Mouse (Mus musculus) layer of hippocampus, postnatal 14 days (tissue): ENCODE data around the gene Ccdc102a. TPM values are rescaled to one million over a fixed set of nuclear protein-coding genes. Genes with fewer than 3 reads are reported as not detected.
A peak's percentile ranks its signal among the peaks of the same experiment; 100 is the strongest.
"Not testable (repeated sequence)": the region's sequence is repeated elsewhere in the genome, so short reads cannot be mapped to it uniquely, and the experiment has no call there.

Source experiments
- DNase-seq, 2 experiments: peaks; one replicate each; pipeline ENCODE4 v3.0.0; 2021 to 2022; ENCODE audit warnings: low spot score in 2 of 2, mixed read lengths in 1 of 2
- total RNA-seq, 2 experiments: library from RNA; stranded (reverse); gene quantifications; 2 replicates each; pipeline ENCODE4 v1.2.3; 2021

Gene Ccdc102a
- total RNA-seq, 2 experiments from 2014 or later = 2.7 to 3.8 TPM

DNA sequence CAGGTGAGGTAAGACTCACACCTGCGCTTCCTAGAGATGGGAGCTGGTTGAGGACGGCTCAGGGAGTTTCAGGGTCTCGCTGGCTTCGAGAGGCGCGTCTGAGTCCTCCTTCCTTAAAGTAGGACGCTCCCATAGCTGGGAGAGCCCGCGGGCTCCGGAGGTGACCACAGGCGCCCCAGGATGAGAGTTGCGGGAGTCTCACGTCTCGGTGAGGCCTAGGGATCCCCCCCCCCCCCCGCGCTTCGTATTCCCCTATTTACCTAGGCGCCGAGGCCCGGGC lies 42.1 kb downstream of the Ccdc102a start:
- no peak for DNase-seq

DNA sequence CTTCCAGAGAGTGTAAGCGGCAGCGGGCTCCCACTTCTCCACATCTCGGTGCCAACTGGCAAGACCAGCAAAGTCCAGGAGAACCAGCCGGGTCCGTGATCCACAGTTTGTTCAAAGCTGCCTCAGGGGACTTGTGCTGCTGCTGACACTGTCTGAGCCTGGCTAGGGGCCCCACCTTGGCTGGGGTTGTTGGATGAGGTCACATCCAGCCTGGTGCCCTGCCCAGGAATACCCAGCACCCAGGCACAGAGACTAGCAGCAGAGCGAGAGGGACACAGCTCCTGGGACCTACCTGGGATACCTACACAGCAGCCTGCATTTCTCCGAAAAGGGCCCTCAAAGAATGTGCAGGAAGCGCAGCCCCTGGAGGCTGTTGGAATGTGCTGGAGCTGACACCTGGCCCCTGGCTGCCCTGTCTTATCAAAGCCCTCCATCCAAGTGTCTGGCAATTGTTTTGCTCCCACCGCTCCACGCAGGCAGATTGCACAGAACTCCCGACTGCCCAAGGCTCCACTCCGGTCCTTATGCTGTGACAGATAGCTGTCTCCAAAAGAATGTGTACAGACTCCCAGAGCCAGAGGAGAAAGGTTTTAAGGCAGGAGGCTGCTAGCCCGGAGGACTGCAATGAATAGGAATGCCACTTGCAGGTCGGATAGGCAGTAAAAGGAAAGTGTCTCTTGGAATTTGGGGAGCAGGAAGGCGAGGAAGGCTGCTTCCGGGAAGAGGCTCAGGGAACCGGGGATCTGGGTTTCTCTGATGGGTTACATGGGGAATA lies 42.6 kb downstream of the Ccdc102a start:
- peak in 1 of 2 experiments; percentile 26 for DNase-seq

DNA sequence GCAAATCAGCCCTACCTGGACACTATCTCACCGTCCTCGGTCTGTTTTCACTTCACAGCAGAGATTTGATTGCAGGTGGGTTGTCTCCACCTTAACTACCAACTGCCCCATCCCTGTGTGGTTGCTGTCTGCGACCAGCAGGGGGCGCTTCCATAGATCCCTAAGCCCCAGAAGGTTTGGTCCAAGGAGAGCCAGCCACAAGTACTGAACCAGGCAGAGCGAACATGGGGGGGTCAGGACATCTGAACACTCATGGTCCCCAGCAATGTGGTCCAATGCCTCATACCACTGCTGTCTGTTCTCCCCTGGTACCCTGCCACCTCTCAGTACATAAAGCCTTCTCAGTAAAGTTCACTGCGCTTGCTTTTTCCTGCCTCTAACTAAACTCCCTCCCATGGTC lies 43.5 kb downstream of the Ccdc102a start:
- peak; percentile 71 to 72 for DNase-seq

DNA sequence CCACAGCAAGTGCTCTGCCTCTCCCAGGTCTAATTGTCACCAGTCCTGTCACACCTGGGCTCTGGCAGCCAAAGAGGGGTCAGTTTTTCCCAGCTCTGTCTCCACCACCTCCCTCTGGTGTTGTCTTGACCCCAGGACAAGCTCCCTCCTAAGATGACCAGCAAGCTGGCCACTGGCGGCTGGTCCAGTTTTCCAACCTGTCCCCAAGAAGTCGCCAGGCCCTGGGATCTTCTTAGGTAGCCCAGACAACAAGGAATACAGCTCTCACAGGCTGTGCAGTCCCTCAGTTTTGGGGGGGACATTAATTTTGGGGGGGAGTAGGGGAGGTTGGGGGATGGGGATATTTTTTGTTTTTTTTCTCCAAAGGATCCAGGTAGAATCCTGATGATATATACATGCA lies 45.3 kb downstream of the Ccdc102a start:
- DNase-seq = no peak

DNA sequence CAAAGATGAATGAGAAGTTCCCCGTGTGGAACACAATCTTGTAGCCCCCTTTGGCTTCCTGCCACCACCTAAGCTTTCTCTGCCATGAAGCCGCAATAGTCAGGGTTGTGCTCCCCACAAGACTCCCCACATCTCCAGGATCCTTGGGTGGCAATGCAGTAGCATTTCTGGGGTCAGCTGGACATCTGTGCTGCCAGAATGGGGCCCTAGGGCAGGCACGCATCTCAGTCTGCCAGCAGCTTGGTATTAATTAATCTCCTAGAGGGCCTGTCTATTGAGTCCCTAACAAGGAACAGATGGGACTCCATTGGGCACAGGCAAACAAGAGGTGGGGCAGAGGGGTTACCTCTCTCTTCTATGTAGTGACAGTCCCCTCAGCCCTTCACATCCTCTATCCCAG lies 45.7 kb downstream of the Ccdc102a start:
- DNase-seq = no peak

DNA sequence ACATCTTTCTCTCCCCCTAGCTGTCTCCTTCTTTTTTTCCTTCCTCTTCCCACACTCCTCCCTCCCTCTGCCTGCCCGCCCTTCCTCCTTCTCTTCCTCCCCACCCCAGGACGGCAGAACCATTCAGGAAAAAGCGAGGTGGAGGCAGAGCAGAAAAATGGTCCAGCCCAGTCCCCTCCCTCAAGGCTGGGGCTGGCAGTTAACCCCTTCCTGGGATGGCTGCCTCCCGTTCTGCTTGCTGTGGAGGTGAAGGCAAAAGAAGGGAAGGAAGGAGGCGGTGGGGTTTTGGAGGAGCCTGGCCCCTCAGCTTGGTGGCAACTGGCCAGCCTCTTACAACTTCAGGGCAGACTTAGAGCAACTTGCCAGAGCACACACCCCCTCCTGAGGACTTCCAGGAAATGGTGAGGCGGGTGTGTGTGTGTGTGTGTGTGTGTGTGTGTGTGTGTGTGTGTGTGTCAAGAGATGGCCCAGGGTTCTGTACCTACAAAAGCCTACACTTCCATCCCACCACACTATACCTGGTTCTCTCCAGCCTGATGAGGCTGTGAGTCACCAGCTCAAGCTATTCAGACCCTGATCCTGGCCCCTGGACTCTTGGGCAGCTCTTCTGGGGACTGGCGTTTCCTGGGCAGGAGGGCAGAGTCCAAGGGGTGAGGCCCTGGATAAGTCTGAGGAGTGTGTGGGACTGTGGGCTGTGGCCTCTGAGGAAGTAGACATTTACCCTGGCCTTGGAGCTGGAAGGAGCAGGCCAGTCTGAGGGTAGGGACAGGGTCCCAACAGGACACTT lies 46.6 kb downstream of the Ccdc102a start:
- peak in 1 of 2 experiments; percentile 87 for DNase-seq

DNA sequence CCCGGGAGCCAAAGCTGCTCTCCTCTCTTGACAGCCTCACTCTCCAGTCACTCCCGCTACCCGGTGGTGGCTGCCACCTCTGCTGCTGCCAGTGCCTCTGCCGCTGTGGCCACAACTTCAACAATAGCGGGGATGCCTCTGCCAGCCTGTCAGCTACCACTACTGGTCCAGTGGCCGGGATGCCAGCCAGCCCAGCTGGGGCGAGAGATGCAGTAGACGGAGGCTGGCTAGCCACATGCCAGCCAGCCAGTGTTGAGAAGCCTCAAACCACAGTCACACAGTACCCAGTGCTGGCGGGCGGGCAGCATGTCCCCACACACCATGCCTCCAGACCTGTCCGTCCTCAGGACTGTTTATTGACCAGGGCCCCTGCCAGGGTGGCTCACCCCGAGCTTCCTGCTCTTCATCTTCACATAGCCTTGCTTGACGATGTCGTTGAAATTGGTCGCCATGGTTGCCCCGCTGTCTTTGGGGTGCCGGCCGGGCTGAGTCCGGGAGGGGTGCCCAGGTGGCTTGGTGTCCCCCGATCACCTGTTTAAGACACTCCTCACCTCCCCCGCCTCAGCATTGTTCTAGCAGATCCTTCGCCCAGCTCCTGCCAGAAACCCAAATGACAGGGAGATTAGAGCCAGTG lies 47.3 kb downstream of the Ccdc102a start:
- DNase-seq = peak; percentile 69 to 73

DNA sequence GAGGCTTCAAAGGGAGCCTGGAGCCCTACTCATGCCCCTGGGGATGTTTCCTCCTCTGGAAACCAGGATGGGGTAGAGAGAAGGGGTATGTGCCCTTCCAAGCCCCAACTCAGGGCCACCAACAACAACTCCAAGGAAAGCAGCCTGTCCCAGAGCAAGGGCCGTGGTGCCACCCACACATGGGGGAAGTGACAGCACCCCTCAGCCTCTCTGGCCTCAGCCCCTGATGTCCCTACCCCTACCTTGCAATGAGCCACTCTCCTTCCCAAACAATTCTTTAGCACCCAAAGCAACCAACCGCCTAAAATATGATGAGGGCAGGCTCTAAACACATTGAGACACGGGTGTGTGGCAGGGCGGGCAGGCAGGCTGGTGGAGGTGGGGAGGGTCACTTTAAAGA lies 47.9 kb downstream of the Ccdc102a start:
- no peak for DNase-seq

DNA sequence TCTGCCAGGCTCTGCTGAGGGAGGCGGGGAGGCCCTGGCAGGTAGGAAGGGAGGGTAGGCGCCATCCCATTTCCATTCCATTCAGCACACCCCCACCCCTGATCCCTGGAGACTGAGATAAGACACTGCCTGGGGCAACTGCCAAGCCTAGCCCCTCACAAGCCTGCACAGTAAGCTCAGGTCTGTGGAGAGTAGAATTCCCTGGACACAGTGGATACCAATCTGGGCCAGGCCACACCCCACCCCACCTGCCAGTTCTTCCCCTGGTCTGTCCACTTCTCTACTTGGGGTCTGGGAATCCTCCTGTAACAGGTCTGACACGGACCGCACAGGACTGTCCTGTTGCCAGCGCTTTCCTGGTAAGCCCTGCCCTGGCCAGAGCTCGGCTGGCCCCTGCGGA lies 48.8 kb downstream of the Ccdc102a start:
- DNase-seq = no peak

DNA sequence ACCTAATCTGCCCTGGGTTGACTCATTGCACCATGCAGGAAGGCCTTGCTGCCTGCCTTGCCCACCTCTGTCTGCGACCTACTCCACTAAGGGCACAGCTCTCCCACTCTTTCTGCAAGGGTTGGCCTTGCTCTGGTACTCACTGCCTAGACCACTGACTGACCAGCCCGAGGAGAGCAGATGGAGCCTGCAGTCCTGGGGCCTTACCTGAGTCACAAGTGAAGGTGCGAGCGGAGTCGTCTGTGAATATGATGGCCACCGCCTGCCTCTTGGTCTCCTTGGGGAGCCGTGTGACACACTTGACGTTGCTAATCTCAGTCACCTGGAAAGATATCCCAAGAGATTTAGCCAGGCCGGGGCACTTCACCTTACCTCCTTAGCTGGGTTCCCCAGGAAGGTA lies 51.0 kb downstream of the Ccdc102a start:
- DNase-seq = no peak

DNA sequence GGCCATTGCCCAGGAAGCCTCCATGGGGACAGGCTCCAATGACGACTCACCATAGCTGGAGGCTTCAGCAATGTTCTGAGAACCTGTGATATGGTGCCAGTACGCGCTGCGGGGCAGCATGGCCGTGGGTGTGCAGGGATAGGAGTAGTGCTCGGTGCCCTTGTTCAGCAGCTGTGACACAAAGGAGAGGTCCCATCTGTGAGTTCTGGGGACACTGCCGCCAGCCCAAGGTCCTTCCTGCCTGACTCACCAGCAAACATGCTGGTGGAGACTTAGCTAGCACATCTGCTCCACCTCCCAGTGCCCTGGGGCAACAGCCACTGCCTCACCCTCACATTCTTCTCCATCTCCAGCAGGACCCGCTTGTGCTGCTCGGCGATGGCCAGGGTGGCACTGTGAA lies 52.6 kb downstream of the Ccdc102a start:
- peak in 1 of 2 experiments; percentile 24 for DNase-seq

DNA sequence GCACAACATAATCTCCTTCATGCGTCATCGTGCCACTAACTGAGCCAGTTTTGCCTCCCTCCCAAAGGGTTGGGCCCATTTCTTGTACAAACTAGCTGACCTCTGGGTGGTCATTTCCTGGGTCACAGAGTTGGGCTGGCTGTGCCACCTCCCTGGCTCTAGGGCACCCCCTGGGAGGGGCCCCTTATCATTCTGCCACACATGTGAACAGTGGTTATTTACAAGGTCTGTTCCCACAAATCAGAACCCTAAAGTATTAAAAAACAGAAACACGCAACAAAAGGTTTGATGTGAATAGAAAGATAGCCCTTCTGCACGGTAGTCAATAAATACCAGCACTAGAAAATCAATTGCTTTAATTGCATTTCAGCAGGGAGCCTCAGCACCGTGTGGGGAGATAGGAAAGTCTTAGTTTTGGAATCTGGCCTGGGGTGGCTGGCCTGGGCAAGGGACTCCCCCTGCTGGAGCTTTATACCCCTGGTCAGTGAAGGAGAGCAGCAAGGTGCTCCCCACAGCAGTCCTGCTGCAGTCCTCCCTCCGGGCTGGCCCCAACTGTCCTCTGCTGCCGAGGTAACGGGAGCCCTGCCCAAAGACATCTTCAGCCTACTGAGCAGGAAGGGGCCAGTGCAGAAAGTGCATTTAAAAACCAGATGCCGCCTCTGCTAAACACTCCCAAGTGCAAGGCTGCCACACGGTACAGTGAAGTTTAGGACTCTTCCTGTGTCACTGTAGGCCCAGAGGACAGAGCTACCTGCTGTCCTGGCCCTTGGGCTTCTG lies 53.8 kb downstream of the Ccdc102a start:
- DNase-seq = no peak

DNA sequence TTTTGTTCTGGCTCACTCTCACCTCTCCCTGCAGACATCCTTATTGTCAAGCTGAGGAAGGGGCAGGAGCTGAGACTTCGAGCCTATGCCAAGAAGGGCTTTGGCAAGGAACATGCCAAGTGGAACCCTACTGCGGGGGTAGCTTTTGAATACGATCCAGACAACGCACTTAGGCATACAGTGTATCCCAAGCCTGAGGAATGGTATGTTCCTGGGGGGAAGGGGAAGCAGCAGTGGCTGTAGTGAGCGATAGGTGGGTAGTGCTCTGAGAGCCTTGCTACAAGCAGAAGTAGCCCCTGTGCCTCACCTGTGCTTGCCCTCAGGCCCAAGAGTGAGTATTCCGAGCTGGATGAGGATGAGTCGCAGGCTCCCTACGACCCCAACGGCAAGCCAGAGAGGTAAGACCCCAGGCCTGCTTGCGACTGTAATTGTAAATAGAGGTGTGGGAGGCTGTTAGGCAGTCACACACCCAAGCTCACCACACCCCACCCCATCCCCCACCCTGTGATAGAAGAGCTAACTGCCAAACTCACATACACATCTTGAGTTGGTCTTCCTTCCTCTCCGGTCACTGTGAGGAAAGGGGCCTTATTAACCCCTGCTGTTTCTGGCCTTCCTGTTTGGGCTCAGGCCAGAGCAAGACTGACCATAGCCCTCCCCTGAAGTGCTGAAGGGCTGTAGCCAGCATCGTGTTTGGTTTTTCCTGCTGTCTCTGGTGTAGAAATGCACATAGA lies 55.2 kb downstream of the Ccdc102a start:
- DNase-seq = no peak

DNA sequence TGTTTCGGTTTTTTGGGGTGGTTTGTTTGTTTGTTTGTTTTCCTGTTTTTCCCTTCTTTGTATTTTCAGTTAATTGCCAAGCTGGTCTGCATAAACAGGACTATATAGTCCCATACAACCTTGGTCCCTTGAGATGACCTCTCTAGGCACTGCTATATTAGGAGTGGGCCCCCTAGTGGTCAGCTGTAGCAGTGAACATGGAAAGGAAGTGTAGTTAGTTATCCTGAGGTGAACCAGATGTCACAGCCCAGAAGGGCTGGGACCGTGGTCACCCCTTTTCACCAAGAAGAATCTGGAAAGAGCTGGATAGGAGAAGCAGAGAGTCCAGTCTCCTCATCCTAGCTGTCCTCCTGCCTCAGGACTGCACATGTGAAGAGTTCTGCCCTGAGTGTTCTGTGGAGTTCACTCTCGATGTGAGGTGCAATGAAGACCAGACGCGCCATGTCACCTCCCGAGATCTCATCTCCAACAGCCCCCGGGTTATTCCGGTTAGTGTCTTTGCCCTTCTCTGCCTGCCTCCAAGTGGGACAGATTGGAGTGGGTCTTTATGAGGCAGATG lies 56.5 kb downstream of the Ccdc102a start:
- DNase-seq = peak in 1 of 2 experiments; percentile 36

DNA sequence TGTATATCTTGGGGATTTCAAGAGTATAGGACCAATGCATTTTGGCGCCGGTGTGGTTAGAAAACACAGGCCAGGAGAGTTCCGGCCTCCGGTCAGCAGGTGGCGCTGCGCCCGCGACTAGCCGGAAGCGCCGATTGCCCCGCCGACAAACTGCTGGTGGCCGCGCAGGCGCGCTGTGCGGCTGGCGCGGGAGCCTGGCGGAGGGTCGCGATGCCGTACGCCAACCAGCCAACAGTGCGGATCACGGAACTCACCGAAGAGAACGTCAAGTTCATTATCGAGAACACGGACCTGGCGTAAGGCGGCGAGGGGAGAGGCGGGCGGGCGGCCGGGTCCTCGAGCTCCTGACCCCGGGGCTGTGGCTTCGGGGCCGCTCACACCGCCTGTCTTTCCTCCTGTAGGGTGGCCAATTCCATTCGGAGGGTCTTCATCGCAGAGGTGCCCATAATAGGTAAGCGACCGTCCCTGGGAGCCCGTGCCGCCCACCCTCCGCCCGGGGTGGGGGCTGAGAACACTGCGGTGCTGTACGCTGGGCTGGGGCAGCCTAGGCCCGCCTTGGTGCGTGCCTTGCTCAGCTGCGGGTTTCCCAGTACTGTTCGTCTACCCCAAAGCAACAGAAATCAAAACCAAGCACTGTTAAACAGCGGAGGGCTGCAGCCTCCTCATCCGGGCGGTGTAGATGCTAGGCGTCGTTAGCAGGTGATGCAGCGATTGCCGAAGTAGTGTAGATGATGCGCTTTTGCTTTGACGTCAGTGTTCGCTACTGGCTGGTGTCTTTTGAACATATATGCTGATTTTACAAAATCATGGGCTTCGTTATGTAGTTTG lies 60.3 kb downstream of the Ccdc102a start, which contains the start of gene Polr2c:
Gene Polr2c (plus strand): TSS at position 105 of the 828 bp plus-strand sequence.
- peak; percentile 89 to 92 for DNase-seq

DNA sequence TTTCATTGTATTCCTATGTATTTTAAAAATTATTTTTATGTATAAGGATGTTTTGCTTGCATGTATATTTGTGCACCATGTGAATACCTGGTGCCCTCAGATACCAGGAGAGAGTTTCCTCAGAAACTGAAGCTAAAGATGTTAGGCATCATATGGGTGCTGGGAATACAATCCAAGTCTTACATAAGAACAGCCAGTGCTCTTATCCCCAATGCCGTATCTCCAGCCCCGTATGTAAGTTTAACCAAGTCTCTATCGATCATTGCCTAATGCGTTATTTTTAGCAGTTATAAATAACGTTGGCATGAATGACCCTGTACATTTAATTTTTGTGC lies 60.9 kb downstream of the Ccdc102a start:
- DNase-seq = no peak

DNA sequence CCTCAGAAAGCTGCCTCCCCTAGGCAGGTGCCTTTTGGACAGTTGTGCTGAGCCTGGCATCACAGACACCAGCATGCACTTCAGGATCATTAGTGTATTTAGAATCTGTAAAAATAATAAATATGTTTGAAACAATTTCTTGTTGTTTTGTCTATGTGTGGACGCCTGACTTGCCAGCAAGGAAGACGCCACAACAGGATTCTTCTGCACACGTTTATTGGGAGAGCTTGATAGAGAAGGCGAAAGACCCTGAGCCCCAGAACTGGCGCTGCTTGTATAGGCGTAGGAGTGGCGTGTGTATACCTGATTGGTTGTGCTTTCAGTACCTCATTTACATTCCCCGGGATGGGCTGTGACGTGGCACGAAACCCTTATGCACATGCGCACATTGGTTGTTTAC lies 63.1 kb downstream of the Ccdc102a start:
- DNase-seq = not testable (repeated sequence)
